Comparison of ENCODE assay signal across 8 mouse cellular contexts in the genomic region with DNA sequence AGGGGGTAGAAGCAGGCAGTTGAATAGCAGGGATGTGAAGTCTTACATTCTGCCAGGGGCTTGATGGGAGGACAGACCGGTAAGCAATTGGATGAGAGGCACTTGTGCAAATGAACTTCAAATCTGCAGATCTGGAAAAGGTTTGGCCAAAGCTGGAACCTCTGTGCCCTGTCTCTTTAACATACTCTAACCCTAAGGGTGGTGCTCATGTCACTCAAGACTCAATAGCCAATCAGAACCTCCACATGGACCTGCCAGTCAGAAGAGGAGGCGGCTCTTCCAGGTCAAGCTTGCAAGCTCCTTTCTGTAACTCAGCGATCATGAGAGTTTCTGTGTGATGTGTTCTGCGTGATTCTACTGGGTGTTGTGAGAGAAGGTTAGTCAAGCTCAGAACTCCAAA. TPM values are rescaled to one million over a fixed set of nuclear protein-coding genes. Genes with fewer than 3 reads are reported as not detected.
DNase-seq lines count a peak whose midpoint lies in the region; ATAC-seq and TF ChIP-seq lines count a peak whose summit lies in the region.
"Not testable (repeated sequence)": the region's sequence is repeated elsewhere in the genome, so short reads cannot be mapped to it uniquely, and the experiment has no call there.

A gene (plus strand): TSS at position 301 of the 400 bp plus-strand sequence.

- H3K36me3 ChIP-seq in embryonic facial prominence, embryonic 13.5 days; heart, embryonic 14.5 days (ENCODE audit: control insufficient read depth, insufficient read depth, low read length); hindbrain, embryonic 16.5 days (ENCODE audit: control insufficient read depth, insufficient read depth, low read length); limb, embryonic 15.5 days: not testable (repeated sequence)

- H3K4me1 ChIP-seq in embryonic facial prominence, embryonic 13.5 days; heart, embryonic 14.5 days (ENCODE audit: control insufficient read depth in 2 of 2, insufficient read depth in 2 of 2, low read length in 2 of 2); hindbrain, embryonic 16.5 days (ENCODE audit: control insufficient read depth, insufficient read depth, low read depth, low read length); limb, embryonic 15.5 days: not testable (repeated sequence)

- not testable (repeated sequence) for ATAC-seq in embryonic facial prominence, embryonic 13.5 days (ENCODE audit: insufficient number of reproducible peaks, insufficient read depth, low FRiP score, low TSS enrichment, low read depth); heart, embryonic 14.5 days (ENCODE audit: insufficient number of reproducible peaks, insufficient read depth, low FRiP score, low read depth); hindbrain, embryonic 16.5 days; limb, embryonic 15.5 days (ENCODE audit: insufficient number of reproducible peaks, low FRiP score, low TSS enrichment, low read depth); monocyte, adult 5-6 weeks (replicated peaks; ENCODE audit: insufficient number of reproducible peaks, low FRiP score, low TSS enrichment, poor library complexity, severe bottlenecking)

- not testable (repeated sequence) for TF ChIP-seq CTCF in gastrocnemius, adult 2 months (IDR thresholded peaks at IDR 0.05)

- not testable (repeated sequence) for H3K9ac ChIP-seq in embryonic facial prominence, embryonic 13.5 days; heart, embryonic 14.5 days (ENCODE audit: low read length); hindbrain, embryonic 16.5 days (ENCODE audit: low read depth, low read length); limb, embryonic 15.5 days

- not testable (repeated sequence) for DNase-seq in adrenal gland, adult 18-20 months (ENCODE audit: low spot score in 2 of 2); gastrocnemius, adult 2 months; layer of hippocampus, postnatal 25 days (ENCODE audit: extremely low spot score in 1 of 2, low spot score in 1 of 2)

- not testable (repeated sequence) for H3K27me3 ChIP-seq in embryonic facial prominence, embryonic 13.5 days; heart, embryonic 14.5 days (ENCODE audit: control insufficient read depth, insufficient read depth, low read length); hindbrain, embryonic 16.5 days (replicated peaks; ENCODE audit: control insufficient read depth, insufficient read depth, low read length); limb, embryonic 15.5 days

- not testable (repeated sequence) for H3K9me3 ChIP-seq in embryonic facial prominence, embryonic 13.5 days; heart, embryonic 14.5 days (ENCODE audit: control insufficient read depth, low read length); hindbrain, embryonic 16.5 days (ENCODE audit: control insufficient read depth, low read length); limb, embryonic 15.5 days

- H3K4me3 ChIP-seq in embryonic facial prominence, embryonic 13.5 days; gastrocnemius, adult 2 months; heart, embryonic 14.5 days (ENCODE audit: control insufficient read depth in 1 of 2, insufficient read depth in 1 of 2, low read depth in 1 of 2, low read length in 2 of 2); hindbrain, embryonic 16.5 days (ENCODE audit: low read length); limb, embryonic 15.5 days: not testable (repeated sequence)

- not testable (repeated sequence) for H3K27ac ChIP-seq in embryonic facial prominence, embryonic 13.5 days; gastrocnemius, adult 2 months; heart, embryonic 14.5 days (replicated peaks in 1 of 2; ENCODE audit: control insufficient read depth in 1 of 2, insufficient read depth in 1 of 2, low read depth in 2 of 2, low read length in 2 of 2); hindbrain, embryonic 16.5 days (ENCODE audit: low read depth, low read length); limb, embryonic 15.5 days

- WGBS in embryonic facial prominence, embryonic 13.5 days: no CpG with 5 or more reads among the region's 4 CpGs
- no CpG with 5 or more reads among the region's 4 CpGs for WGBS in heart, embryonic 14.5 days
- no CpG with 5 or more reads among the region's 4 CpGs for WGBS in hindbrain, embryonic 16.5 days
- no CpG with 5 or more reads among the region's 4 CpGs for WGBS in limb, embryonic 15.5 days

- H3K4me2 ChIP-seq in embryonic facial prominence, embryonic 13.5 days; heart, embryonic 14.5 days (ENCODE audit: low read length); hindbrain, embryonic 16.5 days (ENCODE audit: low read length); limb, embryonic 15.5 days: not testable (repeated sequence)

- intact Hi-C loops in gastrocnemius, adult 2 months (cut with DNase I): not testable (repeated sequence)

RNA-seq across cellular contexts. Expression of the gene that starts here (rescaled TPM):
- total RNA-seq in adrenal gland, adult 18-20 months (2021): 10 to 100 TPM; 19.9 to 23.4 TPM
- 30.6 and 32.4 TPM in 2 replicates for polyA plus RNA-seq in embryonic facial prominence, embryonic 13.5 days (2015; fragmentation: Nextera tagmentation; extraction: Ambion mirVana)
- 10 to 100 TPM; 19.3 to 24.0 TPM for total RNA-seq in gastrocnemius, adult 2 months (2021)
- polyA plus RNA-seq in heart, embryonic 14.5 days (2014; fragmentation: Nextera tagmentation; extraction: Ambion mirVana): 18.2 and 19.6 TPM in 2 replicates
- 23.7 and 26.9 TPM in 2 replicates for polyA plus RNA-seq in hindbrain, embryonic 16.5 days (2015; fragmentation: Nextera tagmentation; extraction: Ambion mirVana)
- total RNA-seq in layer of hippocampus, postnatal 25 days (2021): 10 to 100 TPM; 49.0 to 56.7 TPM
- polyA plus RNA-seq in limb, embryonic 15.5 days (2015; fragmentation: Nextera tagmentation; extraction: Ambion mirVana): 20.0 and 28.1 TPM in 2 replicates
- 8.9 to 19.0 TPM (median 11.0 TPM) in 3 replicates for total RNA-seq in monocyte, adult 5-6 weeks (2017)
